Mouse (Mus musculus) spleen, embryonic (tissue): ENCODE measurements around the gene Cacna1d.

ENCODE experiments used
- CTCF ChIA-PET: fragments of 350-600 bp; sonication (Branson Sonifier 250); formaldehyde crosslinking; loops from one replicate; lab custom pipeline; 2022; lab: Charles Lee

The Cacna1d gene

DNA sequence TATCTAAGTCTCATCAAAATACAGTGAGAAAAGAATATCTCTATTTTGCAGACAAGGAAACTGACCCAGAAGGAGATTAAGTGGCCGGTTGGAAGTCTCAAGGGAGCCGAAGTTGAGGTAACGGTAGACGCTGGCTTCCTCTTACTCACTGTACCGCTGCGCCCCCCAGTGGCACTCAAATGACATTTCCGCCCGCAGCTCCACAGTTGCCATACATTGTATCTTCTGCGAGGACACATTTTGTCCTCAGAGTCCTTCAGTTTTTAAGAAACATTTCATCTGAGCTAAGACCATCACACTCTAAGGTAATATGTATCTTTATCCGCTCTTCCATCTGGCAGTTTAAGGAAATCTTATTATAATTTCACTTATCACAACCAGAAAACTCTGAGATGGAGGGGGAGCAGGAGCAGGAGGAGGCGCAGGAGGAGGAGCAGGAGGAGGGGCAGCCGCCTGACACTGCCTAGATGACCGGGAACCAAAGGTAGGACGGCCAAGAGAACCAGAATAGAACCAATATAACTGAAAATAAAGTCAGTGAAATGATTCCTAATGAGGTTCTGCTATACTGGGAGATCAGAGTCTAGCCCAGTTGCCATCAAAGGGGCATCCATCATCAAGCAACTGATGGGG is 31.2 kb downstream of the Cacna1d start:
- CTCF ChIA-PET = interaction anchor here (1.1 kb wide), 1 partner anchor 277 kb away, joined by 4 read pairs; no protein-coding TSS in a partner anchor

DNA sequence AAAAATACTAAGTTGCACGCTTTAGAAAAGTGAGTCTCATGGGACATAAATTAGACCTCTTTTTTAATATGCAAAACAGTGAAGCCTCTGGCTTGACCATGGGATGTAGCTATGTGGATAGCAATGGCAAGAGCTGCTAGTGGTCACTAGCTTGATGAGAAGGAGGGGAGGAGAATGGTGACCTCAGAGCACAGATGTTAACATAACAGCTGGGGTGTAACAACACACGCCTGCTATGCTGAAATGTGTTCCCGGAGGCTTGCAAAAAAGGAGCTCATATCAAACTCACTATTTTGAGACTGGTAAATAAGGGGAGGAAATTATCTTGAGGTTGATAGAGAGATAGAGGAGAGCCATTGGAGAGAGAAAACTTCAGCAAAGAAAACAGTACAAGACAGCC is 32.4 kb downstream of the Cacna1d start:
- CTCF ChIA-PET = interaction anchor here (0.5 to 1.2 kb wide), 7 partner anchors 62 to 491 kb away, joined by 3 to 5 read pairs (median 4); no protein-coding TSS in a partner anchor

DNA sequence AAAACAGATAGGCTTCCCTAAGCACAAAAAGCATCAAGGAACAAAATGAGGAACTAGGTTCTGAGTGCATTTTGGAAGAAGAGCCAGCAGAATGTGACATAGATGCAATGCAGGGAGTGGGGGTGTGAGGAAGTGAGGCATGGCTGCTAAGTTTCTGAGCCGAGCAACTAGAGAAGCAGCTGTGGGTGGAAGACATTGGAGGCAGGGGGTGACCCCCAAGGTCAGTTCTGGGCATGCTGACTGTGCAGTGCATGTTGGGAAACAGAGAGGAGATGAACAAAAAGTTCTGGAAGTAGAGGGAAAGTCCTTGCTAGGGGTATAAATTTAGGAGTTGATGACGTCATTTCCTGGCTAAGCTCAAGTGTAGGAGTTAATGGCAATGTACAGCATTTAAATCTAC is 33.4 kb downstream of the Cacna1d start:
- CTCF ChIA-PET = interaction anchor here (0.7 to 1.0 kb wide), 3 partner anchors 160 to 567 kb away, joined by 3 to 6 read pairs (median 4); no protein-coding TSS in a partner anchor

DNA sequence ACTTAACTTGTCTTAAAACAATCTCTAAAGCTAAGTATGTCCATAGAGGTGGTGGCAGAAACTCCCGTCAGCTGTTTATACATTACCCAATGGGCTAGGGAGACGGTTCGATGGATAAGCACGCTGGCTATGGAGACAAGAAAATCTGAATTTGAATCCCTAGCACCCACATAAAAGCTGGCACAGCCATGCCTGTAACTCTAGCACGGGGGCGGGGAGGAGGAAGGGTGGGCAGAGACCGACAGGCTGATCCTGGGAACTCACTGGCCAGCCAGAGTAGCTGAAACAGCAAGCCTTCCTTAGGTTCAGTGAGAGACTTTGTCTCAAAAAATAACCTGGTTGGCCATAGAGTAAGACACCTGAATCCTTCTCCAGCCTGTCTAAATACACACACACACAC is 33.8 kb downstream of the Cacna1d start:
- CTCF ChIA-PET = interaction anchor here (0.6 to 0.7 kb wide), 3 partner anchors 22 to 568 kb away, joined by 3 to 6 read pairs (median 3); partner anchors contain the start of gene Dcp1a

DNA sequence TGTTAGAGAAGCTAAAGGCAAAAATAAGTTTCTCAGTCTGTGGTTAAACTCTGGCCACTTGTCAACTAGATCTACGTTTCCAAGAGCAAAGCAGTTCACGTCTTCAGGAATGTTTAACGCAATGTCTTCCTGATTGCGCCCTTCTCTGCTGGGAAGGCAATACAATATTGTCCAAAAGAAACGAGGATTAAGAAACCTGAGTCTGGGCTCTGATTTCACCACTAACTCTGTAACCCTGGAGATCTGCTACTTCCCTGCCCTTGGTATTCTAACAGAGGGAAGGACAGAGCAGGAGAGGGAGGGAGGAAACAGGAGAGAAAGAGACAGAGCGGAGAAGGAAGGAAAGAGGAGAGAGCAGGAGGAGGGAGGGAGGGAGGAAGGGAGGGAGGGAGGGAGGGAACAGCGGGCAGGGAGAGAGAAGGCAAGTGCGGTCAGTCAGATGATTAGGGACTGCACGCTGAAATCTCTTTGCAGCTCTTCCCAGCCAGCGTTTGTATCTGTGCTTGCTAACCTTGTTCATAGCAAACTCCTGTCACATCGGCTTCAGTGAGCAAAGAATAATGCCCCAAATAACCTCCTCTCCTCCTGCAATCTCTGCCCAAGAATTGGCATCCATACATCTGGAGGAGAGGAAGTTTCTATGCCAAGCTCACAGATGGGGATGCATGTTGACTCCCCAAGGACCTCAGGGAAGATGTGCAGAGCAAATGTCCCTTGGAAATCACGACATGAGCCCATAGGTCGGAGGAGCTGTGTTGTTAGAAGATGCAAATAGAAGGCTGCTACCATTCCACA is 35.3 kb downstream of the Cacna1d start:
- CTCF ChIA-PET = no interaction called here

DNA sequence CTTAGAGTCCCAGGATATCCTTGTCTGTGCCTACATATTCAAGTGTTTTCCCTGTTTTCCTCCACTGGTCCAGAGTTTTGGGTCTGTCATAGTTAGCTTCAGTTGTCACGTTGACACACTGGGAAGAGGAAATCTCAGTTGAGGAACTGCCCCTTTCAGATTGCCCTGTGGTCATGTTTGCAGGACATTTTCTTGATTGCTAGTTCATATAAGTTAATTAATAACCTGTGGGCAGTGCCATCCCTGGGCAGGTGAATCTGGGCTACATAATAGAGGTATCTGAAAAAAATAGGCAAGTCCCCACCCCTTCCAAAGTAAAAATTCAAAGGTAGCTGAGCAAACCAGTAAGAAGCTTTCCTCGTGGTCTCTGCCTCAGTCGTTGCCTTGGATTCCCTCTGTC is 51.3 kb downstream of the Cacna1d start:
- CTCF ChIA-PET = interaction anchor here (0.9 kb wide), 1 partner anchor 303 kb away, joined by 4 read pairs; no protein-coding TSS in a partner anchor

DNA sequence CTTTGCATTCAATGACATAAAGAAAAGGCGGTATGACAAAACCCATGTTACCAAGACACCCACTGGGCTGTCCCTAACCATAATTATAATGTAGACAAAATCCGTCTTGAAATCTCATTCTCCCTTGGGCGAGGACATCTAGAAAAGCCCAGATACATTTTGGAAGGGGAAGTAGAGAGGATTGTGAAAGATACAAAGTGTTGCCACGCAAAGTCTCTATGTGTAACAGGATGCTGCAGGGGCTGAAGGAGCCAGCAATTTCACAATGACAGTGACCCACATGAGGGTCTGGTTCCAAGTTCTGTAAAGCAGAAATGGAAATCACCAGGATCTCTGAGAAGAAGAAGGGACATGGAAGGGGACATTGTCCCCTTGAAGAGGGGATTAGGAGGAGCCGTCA is 55.9 kb downstream of the Cacna1d start:
- CTCF ChIA-PET = no interaction called here

DNA sequence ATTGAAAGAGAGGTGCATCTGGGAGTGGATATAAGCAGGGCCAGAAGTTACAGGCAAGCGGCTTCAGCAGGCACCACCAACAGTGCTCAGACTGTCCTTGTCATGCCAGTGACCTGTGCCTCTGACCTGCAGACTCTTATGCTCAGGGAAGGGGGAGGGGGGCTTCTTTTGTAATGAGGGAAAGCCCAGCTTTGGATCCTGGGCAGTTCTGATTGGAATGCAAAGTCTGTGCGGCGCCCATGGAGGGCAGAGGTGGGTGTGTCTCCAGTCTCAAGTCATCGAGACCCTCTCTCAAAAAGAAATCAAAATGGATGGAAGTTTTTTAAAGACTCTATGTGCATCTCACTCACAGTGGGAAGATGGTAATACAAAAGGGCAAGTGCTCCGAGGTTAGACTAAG is 60.8 kb downstream of the Cacna1d start:
- CTCF ChIA-PET = no interaction called here

DNA sequence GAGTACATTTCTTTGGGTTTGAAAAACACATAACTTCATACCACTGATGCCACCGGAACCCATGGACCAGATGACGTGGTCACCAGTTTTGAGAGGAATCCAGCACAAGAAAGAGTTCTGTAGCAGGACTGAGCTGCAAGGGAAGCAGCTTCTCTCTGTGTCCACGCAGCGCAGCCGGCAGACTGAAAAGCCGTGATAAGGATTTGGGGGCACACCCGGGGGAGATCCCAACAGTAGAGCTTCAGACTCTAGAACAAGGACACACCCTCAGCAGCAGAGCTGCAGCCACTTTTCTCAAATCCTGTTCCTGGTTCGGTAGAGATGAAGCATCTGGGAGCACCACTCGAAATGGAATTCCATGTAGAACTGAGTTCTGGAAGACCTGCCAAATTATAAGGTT is 61.2 kb downstream of the Cacna1d start:
- CTCF ChIA-PET = no interaction called here

DNA sequence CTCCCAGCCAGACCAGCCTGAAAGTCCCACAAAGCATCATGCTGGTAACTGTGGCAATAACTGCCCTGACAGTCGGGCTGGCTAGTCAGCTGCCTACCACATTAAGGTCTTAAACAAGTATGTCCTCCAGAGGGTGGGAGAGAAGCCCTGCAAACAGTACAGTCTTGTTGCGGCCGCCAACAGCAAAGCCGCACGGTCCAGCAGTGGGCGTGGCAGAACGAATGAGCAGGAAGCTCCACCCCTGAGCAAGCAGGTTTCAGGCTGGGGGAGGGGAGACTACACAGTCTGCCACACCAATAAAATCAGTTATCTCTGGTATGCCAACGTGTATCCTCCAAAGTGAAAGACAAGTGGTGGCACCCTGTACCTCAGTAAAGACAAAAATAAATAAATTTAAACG is 61.6 kb downstream of the Cacna1d start:
- CTCF ChIA-PET = no interaction called here

DNA sequence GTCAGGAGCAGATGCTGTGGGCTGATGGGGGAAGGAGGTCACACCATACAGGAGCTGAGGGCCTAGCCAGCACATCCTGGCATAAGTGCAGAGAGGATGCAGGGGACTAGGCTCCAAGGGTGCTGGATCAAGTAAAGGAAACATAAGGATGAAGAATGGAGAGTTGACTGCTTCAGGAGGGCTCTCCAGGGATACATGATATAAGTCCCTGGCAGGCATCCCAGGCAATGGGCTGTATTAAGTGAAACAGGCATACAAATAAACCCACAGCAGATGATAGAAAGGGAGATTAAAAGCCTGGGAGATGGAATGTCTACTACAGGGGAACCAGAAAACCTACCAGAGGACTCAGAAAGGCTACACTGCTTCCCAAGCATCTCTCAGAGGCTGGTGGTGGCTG is 62.5 kb downstream of the Cacna1d start:
- CTCF ChIA-PET = no interaction called here

DNA sequence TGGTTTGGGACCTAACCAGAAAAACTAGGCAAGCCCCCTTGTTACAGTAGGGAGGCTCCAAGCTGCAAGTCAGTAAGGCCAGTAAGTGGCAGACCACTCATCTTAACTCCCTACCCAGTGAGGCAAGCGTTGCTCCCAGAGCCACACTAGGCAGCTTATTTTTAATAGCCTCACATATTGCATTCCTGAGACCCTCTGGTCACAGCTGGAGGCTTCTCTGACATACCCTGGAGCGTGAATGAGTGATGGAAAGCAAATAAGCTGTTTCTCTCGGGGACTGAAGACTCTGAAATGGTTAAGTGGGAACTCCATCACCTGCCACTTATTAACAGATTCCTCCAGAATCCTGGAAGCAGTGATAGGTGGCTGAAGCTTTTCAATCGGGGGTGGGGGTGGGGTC is 65.4 kb downstream of the Cacna1d start:
- CTCF ChIA-PET = no interaction called here

DNA sequence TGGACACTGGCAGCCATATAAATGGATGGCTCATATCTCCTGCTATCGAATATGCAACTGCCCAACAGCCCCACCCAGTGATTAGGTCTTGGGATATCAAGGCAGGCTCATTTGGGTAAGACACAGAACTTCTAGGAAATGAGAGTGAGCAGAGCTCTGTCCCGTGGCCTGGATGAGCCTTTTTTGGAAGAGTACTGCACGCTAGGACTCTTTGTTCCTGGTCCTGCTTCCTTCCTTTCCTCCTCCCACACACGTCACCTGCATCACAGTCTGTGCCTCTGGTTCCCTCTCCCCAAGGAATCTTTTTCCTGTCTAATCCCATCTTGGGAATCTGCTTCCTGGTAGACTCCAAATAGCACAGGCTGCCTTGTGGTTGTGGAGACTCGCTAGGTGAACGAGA is 66.1 kb downstream of the Cacna1d start:
- CTCF ChIA-PET = no interaction called here

DNA sequence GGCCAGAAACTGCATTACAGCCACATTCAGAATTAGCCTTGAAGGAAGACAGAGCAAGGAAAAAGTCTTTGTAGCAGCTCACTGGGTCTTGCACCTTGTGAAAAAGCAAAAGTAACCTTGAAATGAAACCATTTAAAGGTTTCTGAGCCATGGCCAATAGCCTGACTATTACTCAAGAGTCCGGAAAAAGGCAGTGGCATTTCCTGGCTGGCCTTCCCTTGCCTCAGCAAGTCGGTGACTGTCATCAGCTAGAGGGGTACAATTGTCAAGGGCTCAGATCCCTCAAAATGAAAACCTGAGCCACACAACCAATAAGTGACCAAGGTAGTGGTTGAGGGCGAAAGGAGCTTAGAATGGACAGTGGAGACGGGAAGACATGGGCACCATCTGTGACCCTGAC is 66.6 kb downstream of the Cacna1d start:
- CTCF ChIA-PET = no interaction called here

DNA sequence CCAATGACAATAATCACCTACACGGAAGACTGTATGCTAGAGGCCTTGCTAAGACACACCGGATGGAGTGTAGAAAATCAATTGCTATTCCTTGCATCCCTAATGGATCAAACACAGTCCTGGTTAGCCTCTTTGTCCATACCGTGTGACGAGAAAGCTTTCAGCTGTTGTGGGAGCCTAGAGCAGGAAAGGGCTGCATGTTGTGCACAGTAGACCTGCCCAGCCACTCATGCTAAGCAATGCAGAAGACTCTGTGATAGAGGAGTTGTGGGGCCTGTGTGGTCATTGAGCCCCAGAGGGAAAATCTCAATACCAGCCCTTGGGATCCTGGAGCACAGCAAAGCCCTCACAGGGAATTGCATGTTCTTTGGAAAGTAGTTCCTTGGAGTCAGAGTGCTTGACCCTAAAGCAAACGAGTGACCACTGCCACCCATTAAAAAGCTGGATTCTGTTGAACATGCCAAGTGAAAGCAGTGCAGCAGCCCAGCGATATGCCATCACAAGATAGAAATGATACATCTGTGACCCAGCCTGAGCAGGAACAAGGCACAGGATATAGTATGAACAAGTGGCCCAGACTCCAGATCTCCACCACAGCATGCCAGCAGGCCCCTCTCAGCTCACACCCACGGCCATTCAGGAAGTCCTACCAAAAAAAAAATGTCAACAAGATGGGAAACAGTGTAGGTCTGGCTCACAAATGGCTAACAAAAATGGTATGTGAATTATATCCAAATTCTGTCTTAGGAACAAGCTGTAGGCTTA is 68.7 kb downstream of the Cacna1d start:
- CTCF ChIA-PET = no interaction called here

DNA sequence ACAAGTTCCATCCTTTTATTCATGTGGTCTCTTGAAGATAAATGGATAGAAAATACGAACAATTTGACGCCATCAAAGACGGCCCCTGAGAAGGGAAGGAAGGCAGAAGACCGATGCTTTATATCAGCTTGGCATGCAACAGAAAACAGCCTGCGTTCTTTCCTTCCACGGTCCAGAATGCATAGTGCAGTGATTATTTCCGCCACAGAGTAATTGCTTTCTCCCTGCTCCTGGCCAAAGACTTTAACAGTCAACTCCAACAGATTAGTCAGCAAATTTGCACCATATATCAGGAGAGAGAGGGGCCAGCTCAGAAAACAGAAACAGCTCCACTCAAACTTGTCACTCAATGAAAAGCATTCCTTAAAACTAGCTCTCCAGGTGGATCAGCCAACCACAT is 71.8 kb downstream of the Cacna1d start:
- CTCF ChIA-PET = no interaction called here

DNA sequence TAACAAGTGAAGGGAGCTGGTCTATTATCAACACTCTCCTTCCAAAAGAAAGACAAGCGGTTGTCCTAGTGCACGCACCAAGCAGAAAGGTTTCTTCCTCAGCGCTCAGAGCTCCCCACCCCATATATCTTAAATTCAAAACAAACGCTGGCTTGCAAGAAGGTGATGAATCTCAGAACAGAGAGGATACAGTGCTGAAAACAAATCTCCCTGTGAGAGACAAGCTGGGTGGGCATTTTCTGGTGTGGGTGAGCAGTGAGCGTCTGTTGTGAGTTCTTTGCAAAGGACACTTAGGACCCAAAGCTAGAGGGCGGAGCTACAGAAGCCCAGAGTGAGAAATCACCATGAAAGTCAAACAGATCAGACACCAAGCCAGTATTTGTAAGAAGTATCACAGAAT is 72.2 kb downstream of the Cacna1d start:
- CTCF ChIA-PET = no interaction called here

DNA sequence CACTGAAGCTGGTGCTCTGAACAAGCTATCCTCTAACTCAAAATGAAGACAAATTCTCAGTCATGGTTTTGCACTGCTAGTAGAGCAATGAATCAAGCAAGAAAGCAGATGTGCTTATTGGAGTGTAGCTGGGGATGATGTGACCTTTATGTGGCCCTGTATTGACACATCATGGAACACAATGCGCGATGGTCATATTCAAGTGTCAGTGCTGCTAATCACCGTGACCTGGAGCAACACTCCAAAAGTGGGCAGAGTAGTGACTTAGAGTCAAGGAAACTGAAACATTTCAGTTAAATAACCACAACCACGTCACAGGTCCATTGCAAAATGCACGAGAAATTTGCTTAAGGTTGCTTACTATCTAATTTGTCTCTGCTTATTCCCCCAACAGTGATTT is 75.4 kb downstream of the Cacna1d start:
- CTCF ChIA-PET = no interaction called here

DNA sequence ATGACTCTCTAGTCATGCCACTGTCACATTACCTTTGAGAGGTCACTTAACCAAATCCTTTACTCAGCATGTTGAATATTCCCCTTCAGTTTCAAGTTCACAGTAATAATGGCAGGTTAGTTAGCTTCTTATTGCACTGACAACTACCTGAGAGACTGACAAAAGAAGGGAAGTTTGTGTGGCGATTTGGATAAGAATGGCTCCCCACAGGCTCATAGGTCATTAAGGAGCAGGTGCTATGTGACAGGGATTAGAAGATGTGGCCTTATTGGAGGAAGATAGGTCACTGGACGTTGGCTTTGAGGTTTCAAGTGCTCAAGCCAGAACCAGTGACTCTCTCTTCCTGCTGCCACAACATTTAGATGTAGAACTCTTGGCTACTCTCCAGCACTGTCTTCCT is 77.1 kb downstream of the Cacna1d start:
- CTCF ChIA-PET = interaction anchor here (0.6 kb wide), 1 partner anchor 297 kb away, joined by 5 read pairs; no protein-coding TSS in a partner anchor

DNA sequence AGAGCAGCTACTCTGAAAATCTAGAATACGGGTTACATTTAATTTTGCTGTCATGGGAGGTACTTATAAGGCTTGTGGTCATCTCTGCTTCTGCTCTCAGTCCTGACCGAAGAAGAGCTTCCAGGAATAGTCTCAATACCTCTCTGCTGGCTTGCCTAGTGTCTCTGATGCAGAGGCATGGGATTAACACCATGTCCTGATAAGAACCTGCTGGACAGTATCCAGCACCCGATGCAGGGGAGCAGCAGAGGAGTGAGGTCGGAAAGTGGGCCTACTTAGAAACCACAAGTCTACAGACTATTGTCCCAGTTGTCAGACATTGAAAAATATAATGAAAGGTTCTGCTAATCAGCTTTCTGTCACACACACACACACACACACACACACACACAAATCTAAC is 81.9 kb downstream of the Cacna1d start:
- CTCF ChIA-PET = no interaction called here

DNA sequence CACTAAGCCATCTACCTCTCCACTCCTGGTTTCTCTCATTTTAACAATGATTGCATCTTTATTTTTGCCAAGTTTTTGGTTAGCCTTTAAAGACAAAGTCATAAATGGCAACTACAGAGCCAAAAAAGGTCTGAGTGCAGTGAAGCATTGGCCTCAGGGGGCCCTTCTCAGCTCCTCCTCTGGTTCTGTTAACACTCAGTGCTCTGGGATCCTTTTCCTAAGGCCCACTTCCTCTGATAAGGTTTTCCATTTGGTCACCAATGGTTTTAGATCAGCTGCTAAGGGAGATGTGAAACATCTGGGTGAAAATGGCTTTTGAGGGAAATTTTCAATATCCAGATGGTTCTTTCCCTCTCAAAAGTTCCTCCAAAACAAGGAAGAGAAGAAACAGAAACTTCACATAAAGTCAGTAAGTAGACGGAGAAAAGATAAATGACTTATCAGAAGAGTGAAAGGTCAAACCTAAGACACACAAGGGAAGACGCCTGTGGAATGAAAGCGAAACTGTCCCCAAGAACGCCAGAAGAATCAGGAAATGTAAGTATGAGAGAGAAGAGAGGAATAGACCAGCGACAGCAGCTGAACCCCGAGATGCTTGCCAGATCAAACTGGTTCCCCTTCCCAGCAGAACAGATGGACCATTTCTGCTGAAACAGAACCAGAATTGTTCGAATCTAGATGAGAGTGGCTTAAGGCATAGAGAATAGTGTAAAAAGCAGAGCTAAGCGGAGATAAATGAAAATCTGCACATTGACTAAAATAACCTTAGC is 85.6 kb downstream of the Cacna1d start:
- CTCF ChIA-PET = no interaction called here
